Mouse (Mus musculus): ENCODE measurements around the gene Mucl3. TPM values are rescaled to one million over a fixed set of nuclear protein-coding genes. Genes with fewer than 3 reads are reported as not detected.

The Mucl3 gene
- polyA plus RNA-seq, 1 experiment from 2014 or later = 0.08 TPM

- Histone ChIP-seq H3K9me3 (ENCODE audit: control insufficient read depth, low read length) (no peaks in the 10 kb centered on the region), H3K36me3 (ENCODE audit: control insufficient read depth, insufficient read depth, low read length) (no peaks in the 10 kb centered on the region), H3K4me3 (ENCODE audit: low read depth, low read length) (no peak overlapping the region), H3K4me1 (ENCODE audit: control insufficient read depth, insufficient read depth, low read length) (no peaks in the 10 kb centered on the region), H3K27ac (replicated peaks; ENCODE audit: low read depth, low read length) (no peak overlapping the region), H3K4me2 (ENCODE audit: low read depth, low read length) (peak overlapping the region; percentile 27; the same call in 1 of the 2 replicates), H3K27me3 (replicated peaks; ENCODE audit: control insufficient read depth, insufficient read depth, low read length) (no peaks in the 10 kb centered on the region), H3K9ac (ENCODE audit: low read depth, low read length) (no peak overlapping the region)
- DNase-seq (ENCODE audit: low spot score) (peak; percentile 81), ATAC-seq (ENCODE audit: low read depth) (peak; percentile 70; the same call in 1 of the 2 replicates)
- WGBS = 48% methylated on average over 21 of the region's 21 CpGs
Observed at GRCm38 (mm10) chr17:35590410-35591218, 52.9 kb downstream of the Mucl3 start.

GRCm38 (mm10) chr17:35588387-35588786 is 55.1 kb downstream of the Mucl3 start:
- ATAC-seq (ENCODE audit: low read depth) (no peak), DNase-seq (ENCODE audit: low spot score) (peak; percentile 64)
- no peaks in the 10 kb centered on the region for H3K9me3 ChIP-seq (ENCODE audit: control insufficient read depth, low read length)
- H3K27me3 ChIP-seq (replicated peaks; ENCODE audit: control insufficient read depth, insufficient read depth, low read length) = no peaks in the 10 kb centered on the region
- H3K4me1 ChIP-seq (ENCODE audit: control insufficient read depth, insufficient read depth, low read length) = no peaks in the 10 kb centered on the region
- no peak overlapping the region for H3K4me3 ChIP-seq (ENCODE audit: low read depth, low read length)
- 15% methylated on average over 4 of the region's 4 CpGs for WGBS
- no peaks in the 10 kb centered on the region for H3K36me3 ChIP-seq (ENCODE audit: control insufficient read depth, insufficient read depth, low read length)
- no peak overlapping the region for H3K4me2 ChIP-seq (ENCODE audit: low read depth, low read length)
- no peak overlapping the region for H3K27ac ChIP-seq (replicated peaks; ENCODE audit: low read depth, low read length)
- no peak overlapping the region for H3K9ac ChIP-seq (ENCODE audit: low read depth, low read length)

- Histone ChIP-seq H3K4me1 (ENCODE audit: control insufficient read depth, insufficient read depth, low read length) (no peaks in the 10 kb centered on the region), H3K9me3 (ENCODE audit: control insufficient read depth, low read length) (no peaks in the 10 kb centered on the region), H3K36me3 (ENCODE audit: control insufficient read depth, insufficient read depth, low read length) (no peaks in the 10 kb centered on the region), H3K4me2 (ENCODE audit: low read depth, low read length) (no peak overlapping the region), H3K27me3 (replicated peaks; ENCODE audit: control insufficient read depth, insufficient read depth, low read length) (no peaks in the 10 kb centered on the region), H3K9ac (ENCODE audit: low read depth, low read length) (no peak overlapping the region), H3K27ac (replicated peaks; ENCODE audit: low read depth, low read length) (no peak overlapping the region), H3K4me3 (ENCODE audit: low read depth, low read length) (no peak overlapping the region)
- no peak for ATAC-seq (ENCODE audit: low read depth)
- DNase-seq (ENCODE audit: low spot score) = no peak
- 67% methylated on average over 1 of the region's 1 CpGs for WGBS
Observed at GRCm38 (mm10) chr17:35587291-35587690, 56.2 kb downstream of the Mucl3 start.

Other genes starting within 250 kb of the Mucl3 start
- gene H2-Q6, start 218.8 kb downstream of the Mucl3 start, polyA plus RNA-seq (2014; fragmentation: Nextera tagmentation; extraction: Ambion mirVana) = 0.14 and 0.29 TPM in 2 replicates
- 2.1 and 2.4 TPM in 2 replicates for gene H2-Q7, start 204.5 kb downstream of the Mucl3 start, polyA plus RNA-seq (2014; fragmentation: Nextera tagmentation; extraction: Ambion mirVana)
- 0.35 TPM in 1 of 2 replicates, not detected in the other for gene H2-Q10, start 173.6 kb downstream of the Mucl3 start, polyA plus RNA-seq (2014; fragmentation: Nextera tagmentation; extraction: Ambion mirVana)
- gene Pou5f1, start 137.7 kb downstream of the Mucl3 start, polyA plus RNA-seq (2014; fragmentation: Nextera tagmentation; extraction: Ambion mirVana) = not detected in 2 replicates
- gene Tcf19, start 126.9 kb downstream of the Mucl3 start, polyA plus RNA-seq (2014; fragmentation: Nextera tagmentation; extraction: Ambion mirVana) = 82.9 and 83.2 TPM in 2 replicates
- 10.5 and 12.2 TPM in 2 replicates for gene Cchcr1, start 126.6 kb downstream of the Mucl3 start, polyA plus RNA-seq (2014; fragmentation: Nextera tagmentation; extraction: Ambion mirVana)
- gene Psors1c2, start 110.5 kb downstream of the Mucl3 start, polyA plus RNA-seq (2014; fragmentation: Nextera tagmentation; extraction: Ambion mirVana) = 0.59 and 1.9 TPM in 2 replicates
- 0.97 and 1.3 TPM in 2 replicates for gene Cdsn, start 91.6 kb downstream of the Mucl3 start, polyA plus RNA-seq (2014; fragmentation: Nextera tagmentation; extraction: Ambion mirVana)
- gene 2300002M23Rik, start 76.2 kb downstream of the Mucl3 start, polyA plus RNA-seq (2014; fragmentation: Nextera tagmentation; extraction: Ambion mirVana) = 0.47 and 1.3 TPM in 2 replicates
- gene Sfta2, start 42.1 kb downstream of the Mucl3 start, polyA plus RNA-seq (2014; fragmentation: Nextera tagmentation; extraction: Ambion mirVana) = 0.28 TPM in 1 of 2 replicates, not detected in the other
- 0.04 TPM in 1 of 2 replicates, not detected in the other for gene Gm9573, start 17.1 kb downstream of the Mucl3 start, polyA plus RNA-seq (2014; fragmentation: Nextera tagmentation; extraction: Ambion mirVana)
- 14.2 and 15.1 TPM in 2 replicates for gene Vars2, start 23.9 kb upstream of the Mucl3 start, polyA plus RNA-seq (2014; fragmentation: Nextera tagmentation; extraction: Ambion mirVana)
- gene Gtf2h4, start 30.0 kb upstream of the Mucl3 start, polyA plus RNA-seq (2014; fragmentation: Nextera tagmentation; extraction: Ambion mirVana) = 34.8 and 35.3 TPM in 2 replicates
- 50.6 and 54.1 TPM in 2 replicates for gene Ddr1, start 60.9 kb upstream of the Mucl3 start, polyA plus RNA-seq (2014; fragmentation: Nextera tagmentation; extraction: Ambion mirVana)
- 10.1 and 10.3 TPM in 2 replicates for gene Ier3, start 178.0 kb upstream of the Mucl3 start, polyA plus RNA-seq (2014; fragmentation: Nextera tagmentation; extraction: Ambion mirVana)
- 49.0 and 49.5 TPM in 2 replicates for gene Flot1, start 179.5 kb upstream of the Mucl3 start, polyA plus RNA-seq (2014; fragmentation: Nextera tagmentation; extraction: Ambion mirVana)
- gene Tubb5, start 194.6 kb upstream of the Mucl3 start, polyA plus RNA-seq (2014; fragmentation: Nextera tagmentation; extraction: Ambion mirVana) = 736 and 832 TPM in 2 replicates
- 10.2 and 14.8 TPM in 2 replicates for gene Mdc1, start 197.8 kb upstream of the Mucl3 start, polyA plus RNA-seq (2014; fragmentation: Nextera tagmentation; extraction: Ambion mirVana)
- gene Nrm, start 217.6 kb upstream of the Mucl3 start, polyA plus RNA-seq (2014; fragmentation: Nextera tagmentation; extraction: Ambion mirVana) = 47.7 and 55.4 TPM in 2 replicates
- 25.6 and 27.8 TPM in 2 replicates for gene Ppp1r18, start 221.9 kb upstream of the Mucl3 start, polyA plus RNA-seq (2014; fragmentation: Nextera tagmentation; extraction: Ambion mirVana)
- 40.2 and 43.4 TPM in 2 replicates for gene Dhx16, start 236.1 kb upstream of the Mucl3 start, polyA plus RNA-seq (2014; fragmentation: Nextera tagmentation; extraction: Ambion mirVana)

Data from embryonic facial prominence, embryonic 14.5 days (tissue).